In the genomic region with DNA sequence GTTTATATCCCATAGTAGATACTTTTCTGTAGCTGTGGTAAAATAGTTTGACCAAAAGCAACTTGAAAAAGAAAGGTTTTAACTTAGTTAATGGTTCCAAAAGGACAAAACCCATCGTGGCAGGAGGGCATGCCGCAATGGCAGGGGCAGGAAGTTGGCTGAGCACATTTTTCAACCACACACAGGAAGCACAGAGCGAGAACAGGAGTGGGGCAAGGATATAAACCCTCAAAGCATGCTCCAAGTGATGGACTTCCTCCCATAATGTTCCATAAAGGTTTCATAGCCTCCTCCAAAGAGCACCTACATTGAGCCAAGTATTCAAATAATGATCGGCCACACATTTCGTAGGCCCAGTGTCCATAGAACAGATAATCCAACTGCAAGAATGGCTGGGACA, we compare ENCODE assay signal across 25 mouse cellular contexts.
A peak's percentile ranks its signal among the peaks of the same experiment; 100 is the strongest.
DNase-seq lines count a peak whose midpoint lies in the region; ATAC-seq and TF ChIP-seq lines count a peak whose summit lies in the region.
"Had no signal": no experiment of that assay in that cellular context is flagged by ENCODE, and none has a peak within 500 bp of the region (broad histone marks: within the 10 kb centered on the region; RNA-seq: fewer than 3 reads in every experiment).

No protein-coding gene starts in this region.

- peak; percentile 47; the same call in 1 of the 2 replicates for ATAC-seq in common myeloid progenitor, adult 5-6 weeks (replicated peaks; ENCODE audit: low read depth, poor library complexity, severe bottlenecking)
- ATAC-seq in hematopoietic stem cell, adult 5-6 weeks (replicated peaks in 1 of 2; ENCODE audit: insufficient read depth in 1 of 2, low FRiP score in 2 of 2, low TSS enrichment in 1 of 2, low read depth in 1 of 2, poor library complexity in 2 of 2, severe bottlenecking in 2 of 2), result peak; percentile 2 to 58; a peak in 1 of 4 replicates
- ATAC-seq in megakaryocyte progenitor cell, adult 5-6 weeks (replicated peaks; ENCODE audit: poor library complexity), result peak; percentile 76
- ATAC-seq: activated CD4-positive, CD25-positive, alpha-beta regulatory T cell, adult 4 months; CD4-positive, CD25-positive, alpha-beta regulatory T cell, adult 4 months; forebrain, embryonic 14.5 days; forebrain, embryonic 16.5 days; Patski had no signal

- H3K27ac ChIP-seq in left cerebral cortex, adult 2 months, result no peak overlapping the region
- H3K27ac ChIP-seq: embryonic facial prominence, embryonic 13.5 days; embryonic facial prominence, embryonic 15.5 days; forebrain, embryonic 10.5 days; forebrain, embryonic 12.5 days had no signal

- H3K4me3 ChIP-seq in left cerebral cortex, adult 2 months, result no peak overlapping the region
- H3K4me3 ChIP-seq: embryonic facial prominence, embryonic 13.5 days; embryonic facial prominence, embryonic 15.5 days; erythroblast, embryonic 14.5 days; forebrain, embryonic 10.5 days; forebrain, embryonic 12.5 days had no signal

- DNase-seq in left cerebral cortex, adult 2 months (ENCODE audit: extremely low spot score in 1 of 2, low spot score in 2 of 2), result no peak
- no peak for DNase-seq in ovary, postnatal 36 days (ENCODE audit: low spot score)
- DNase-seq: adrenal gland, adult 2 months; adrenal gland, postnatal 10 days; adrenal gland, postnatal 36 days; B cell, adult 2 months; cerebellum, adult 11-12 months; cerebellum, adult 2 months; cerebellum, adult 9-10 months; cerebellum, postnatal 10 days; cerebellum, postnatal 25 days; embryo, embryonic 11 days had no signal

- intact Hi-C loops in left cerebral cortex, adult 2 months (cut with DNase I), result no loop called here

- TF ChIP-seq CTCF in left cerebral cortex, adult 2 months (IDR thresholded peaks at IDR 0.05), result no peak
